Mouse (Mus musculus) forebrain, embryonic 11.5 days (tissue): Measurements from ENCODE around the gene Klf11. TPM values are rescaled to one million over a fixed set of nuclear protein-coding genes. Genes with fewer than 3 reads are reported as not detected.
"Not testable (repeated sequence)": the region's sequence is repeated elsewhere in the genome, so short reads cannot be mapped to it uniquely, and the experiment has no call there.

Source experiments
- ATAC-seq: fragments of 200-750 bp; cut with Nextera tagmentation; replicated peaks from 2 replicates; pipeline ENCODE4 v1.8.0; 2017; ENCODE audit warnings: moderate TSS enrichment; ENCODE audit not compliant: low FRiP score
- DNase-seq: peaks from one replicate; pipeline ENCODE4 v3.0.0-alpha.2; 2017; ENCODE audit warnings: low spot score
- H3K27ac ChIP-seq: fragments of 300-500 bp; sonication (generic); 2 replicates; pipeline ENCODE4 v1.5.1; 2014; ENCODE audit warnings: low read depth, low read length
- H3K27me3 ChIP-seq: fragments of 300-500 bp; sonication (generic); 2 replicates; pipeline ENCODE4 v1.6.1; 2014; ENCODE audit warnings: mild to moderate bottlenecking, low read length, mixed read lengths; ENCODE audit not compliant: control insufficient read depth, insufficient read depth
- H3K36me3 ChIP-seq: fragments of 300-500 bp; sonication (generic); 2 replicates; pipeline ENCODE4 v1.6.1; 2014; ENCODE audit warnings: mild to moderate bottlenecking, low read length, moderate library complexity, mixed read lengths; ENCODE audit not compliant: control insufficient read depth, insufficient read depth
- H3K4me1 ChIP-seq: fragments of 300-500 bp; sonication (generic); replicated peaks from 2 replicates; pipeline ENCODE4 v1.6.1; 2014; ENCODE audit warnings: low read length, mixed read lengths; ENCODE audit not compliant: control insufficient read depth, insufficient read depth
- H3K4me2 ChIP-seq: fragments of 300-500 bp; sonication (generic); 2 replicates; pipeline ENCODE4 v1.6.1; 2014; ENCODE audit warnings: low read depth, mild to moderate bottlenecking, low read length, moderate library complexity, mixed read lengths; ENCODE audit not compliant: severe bottlenecking
- H3K4me3 ChIP-seq: fragments of 300-500 bp; sonication (generic); 2 replicates; pipeline ENCODE4 v1.5.1; 2014; ENCODE audit warnings: low read depth, low read length
- H3K9ac ChIP-seq: fragments of 300-500 bp; sonication (generic); 2 replicates; pipeline ENCODE4 v1.6.1; 2014; ENCODE audit warnings: low read length
- H3K9me3 ChIP-seq: fragments of 300-500 bp; sonication (generic); 2 replicates; pipeline ENCODE4 v1.6.1; 2016; ENCODE audit warnings: low read length, mixed read lengths; ENCODE audit not compliant: control insufficient read depth
- WGBS: fragments of 180-500 bp; shearing (Covaris S2); extraction: QIAGEN DNeasy Blood & Tissue Kit; methylation state at CpG from one replicate; pipeline ENCODE4 v1.1.7; 2014; 5-methylcytosine and 5-hydroxymethylcytosine counted together
- polyA plus RNA-seq: library from polyadenylated mRNA; unstranded; fragments of >200 nt; fragmentation: Nextera tagmentation; extraction: Ambion mirVana; gene quantifications from 2 replicates; pipeline ENCODE4 v1.2.1, GENCODE M21; 2014

Gene Klf11
- polyA plus RNA-seq, 1 experiment from 2014 or later, result 13.1 TPM

DNA sequence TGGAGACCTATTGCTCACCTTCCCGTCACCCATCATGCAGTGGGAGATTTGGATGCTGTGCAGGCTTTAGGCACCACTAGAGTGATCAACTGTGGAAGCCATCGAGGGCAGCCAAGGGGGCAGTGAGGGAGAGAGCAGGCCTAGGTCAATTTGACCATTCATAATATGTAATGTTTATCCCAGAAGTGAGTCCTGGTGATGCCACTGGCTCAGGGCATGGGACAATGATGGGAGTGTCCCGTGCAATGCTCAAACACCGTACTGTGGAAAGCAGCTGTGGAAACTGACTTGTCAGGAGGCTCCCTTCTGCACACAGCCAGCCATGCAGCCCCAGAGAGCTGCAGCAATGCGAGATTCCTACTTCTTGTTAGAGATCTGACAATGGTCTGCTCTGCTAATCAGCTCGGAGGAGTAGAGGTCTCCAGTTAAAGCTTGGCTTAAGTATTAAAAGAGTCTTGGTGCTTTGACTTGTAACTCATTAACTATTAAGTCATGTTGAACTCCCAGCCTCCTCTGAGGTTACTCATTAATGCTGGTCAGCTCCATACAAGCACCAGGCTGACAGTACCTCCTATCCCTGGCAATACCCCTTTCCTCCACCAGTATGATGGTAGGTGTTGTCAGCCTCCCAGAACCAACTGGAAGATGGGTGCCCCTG, 35.1 kb downstream of the Klf11 start:
- DNase-seq (no peak), ATAC-seq (no peak)
- Histone ChIP-seq H3K27ac (no peak overlapping the region), H3K4me3 (no peak overlapping the region), H3K36me3 (no peaks in the 10 kb centered on the region), H3K9me3 (no peaks in the 10 kb centered on the region), H3K4me2 (no peak overlapping the region), H3K9ac (no peak overlapping the region), H3K27me3 (peaks cover 16% of the 10 kb centered on the region), H3K4me1 (no peaks in the 10 kb centered on the region)
- WGBS, result 76% methylated on average over 6 of the region's 6 CpGs

GRCm38 (mm10) chr12:24686696-24687346, 35.7 kb downstream of the Klf11 start:
- 76% methylated on average over 11 of the region's 11 CpGs for WGBS
- H3K36me3 ChIP-seq, result no peaks in the 10 kb centered on the region
- H3K9ac ChIP-seq, result no peak overlapping the region
- H3K4me1 ChIP-seq, result no peaks in the 10 kb centered on the region
- DNase-seq, result no peak
- H3K27ac ChIP-seq, result no peak overlapping the region
- H3K4me3 ChIP-seq, result no peak overlapping the region
- ATAC-seq, result no peak
- H3K4me2 ChIP-seq, result no peak overlapping the region
- H3K27me3 ChIP-seq, result peaks cover 9% of the 10 kb centered on the region
- H3K9me3 ChIP-seq, result no peaks in the 10 kb centered on the region

- Histone ChIP-seq H3K27me3 (no peaks in the 10 kb centered on the region), H3K36me3 (no peaks in the 10 kb centered on the region), H3K4me1 (no peaks in the 10 kb centered on the region), H3K9ac (no peak overlapping the region), H3K4me3 (no peak overlapping the region), H3K9me3 (no peaks in the 10 kb centered on the region), H3K27ac (no peak overlapping the region), H3K4me2 (no peak overlapping the region)
- WGBS, result 90% methylated on average over 3 of the region's 3 CpGs
- ATAC-seq (no peak), DNase-seq (no peak)
These were observed 39.3 kb downstream of the Klf11 start for GRCm38 (mm10) chr12:24690351-24690750.

GRCm38 (mm10) chr12:24696500-24697483, 45.7 kb downstream of the Klf11 start:
- Histone ChIP-seq H3K9ac (no peak overlapping the region), H3K36me3 (no peaks in the 10 kb centered on the region), H3K4me3 (no peak overlapping the region), H3K27me3 (no peaks in the 10 kb centered on the region), H3K4me2 (no peak overlapping the region), H3K4me1 (no peaks in the 10 kb centered on the region), H3K27ac (no peak overlapping the region), H3K9me3 (no peaks in the 10 kb centered on the region)
- ATAC-seq (peak; percentile 76), DNase-seq (peak; percentile 90)
- 45% methylated on average over 16 of the region's 16 CpGs for WGBS

DNA sequence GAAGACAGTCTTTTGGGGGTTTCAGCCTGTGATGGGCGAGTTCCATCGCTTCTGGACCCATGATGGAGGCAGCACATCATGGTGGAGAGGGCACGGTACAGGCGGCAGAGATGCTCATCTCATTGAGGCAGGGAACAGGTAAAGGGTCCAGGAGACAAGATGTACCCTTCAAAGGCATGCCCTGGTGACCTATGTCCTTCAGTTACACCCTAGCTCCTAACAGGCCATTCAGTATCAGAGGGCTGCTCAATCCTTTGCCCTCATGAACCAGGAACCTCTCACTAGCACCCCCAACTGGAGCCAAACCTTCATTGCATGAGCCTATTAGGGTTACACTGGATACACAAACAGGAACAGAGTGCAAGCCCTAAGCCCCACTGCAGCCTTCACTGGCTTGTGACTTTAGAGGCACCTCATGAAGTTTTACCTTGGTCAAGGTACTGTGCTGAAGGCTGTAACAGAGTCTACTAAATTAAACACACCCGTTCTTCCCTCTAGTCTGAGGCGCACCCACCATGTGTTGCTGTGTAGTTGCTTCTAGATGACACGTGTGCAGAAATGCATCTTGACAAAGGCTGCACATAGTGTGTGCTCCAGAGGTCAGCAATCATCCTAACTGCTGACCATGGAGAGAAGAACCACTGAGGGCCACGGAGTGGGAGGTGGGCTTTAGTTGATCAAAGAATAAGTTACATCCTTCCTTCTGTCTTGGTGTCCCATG, 46.6 kb downstream of the Klf11 start:
- DNase-seq (no peak), ATAC-seq (peak; percentile 18; the same call in 1 of the 2 replicates)
- no peaks in the 10 kb centered on the region for H3K27me3 ChIP-seq
- no peak overlapping the region for H3K27ac ChIP-seq
- H3K36me3 ChIP-seq, result no peaks in the 10 kb centered on the region
- no peaks in the 10 kb centered on the region for H3K9me3 ChIP-seq
- H3K4me1 ChIP-seq, result no peaks in the 10 kb centered on the region
- WGBS, result 63% methylated on average over 8 of the region's 8 CpGs
- no peak overlapping the region for H3K4me2 ChIP-seq
- no peak overlapping the region for H3K9ac ChIP-seq
- no peak overlapping the region for H3K4me3 ChIP-seq

DNA sequence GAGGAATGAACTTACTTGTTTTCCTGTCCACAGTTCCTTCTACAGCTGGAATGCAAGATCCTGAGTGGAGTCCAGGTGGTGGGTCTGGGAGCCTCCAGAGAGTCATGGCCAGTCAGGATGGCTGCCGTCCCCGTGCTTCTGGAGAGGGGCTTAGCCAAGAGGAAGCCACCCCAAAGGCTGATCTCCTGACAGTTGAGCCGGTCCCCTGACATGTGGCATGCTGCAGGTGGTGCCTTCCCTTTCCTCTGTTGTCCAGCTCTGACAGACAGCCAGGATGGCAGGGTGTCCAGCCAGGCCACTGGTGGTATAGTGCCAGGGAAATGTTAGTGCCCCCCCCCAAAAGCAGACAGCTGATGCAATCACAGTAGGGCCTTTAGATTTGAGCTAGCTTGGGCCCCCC, 47.4 kb downstream of the Klf11 start:
- Histone ChIP-seq H3K27me3 (no peaks in the 10 kb centered on the region), H3K9ac (no peak overlapping the region), H3K36me3 (no peaks in the 10 kb centered on the region), H3K4me3 (no peak overlapping the region), H3K4me1 (no peaks in the 10 kb centered on the region), H3K27ac (no peak overlapping the region), H3K4me2 (no peak overlapping the region), H3K9me3 (no peaks in the 10 kb centered on the region)
- WGBS, result 74% methylated on average over 3 of the region's 3 CpGs
- DNase-seq (no peak), ATAC-seq (no peak)

GRCm38 (mm10) chr12:24699578-24699977, 48.5 kb downstream of the Klf11 start:
- no peaks in the 10 kb centered on the region for H3K4me1 ChIP-seq
- no peak overlapping the region for H3K4me3 ChIP-seq
- H3K27me3 ChIP-seq, result no peaks in the 10 kb centered on the region
- no peak overlapping the region for H3K27ac ChIP-seq
- H3K4me2 ChIP-seq, result no peak overlapping the region
- no peaks in the 10 kb centered on the region for H3K36me3 ChIP-seq
- no peak overlapping the region for H3K9ac ChIP-seq
- ATAC-seq (no peak), DNase-seq (no peak)
- WGBS, result 79% methylated on average over 10 of the region's 10 CpGs
- H3K9me3 ChIP-seq, result no peaks in the 10 kb centered on the region

DNA sequence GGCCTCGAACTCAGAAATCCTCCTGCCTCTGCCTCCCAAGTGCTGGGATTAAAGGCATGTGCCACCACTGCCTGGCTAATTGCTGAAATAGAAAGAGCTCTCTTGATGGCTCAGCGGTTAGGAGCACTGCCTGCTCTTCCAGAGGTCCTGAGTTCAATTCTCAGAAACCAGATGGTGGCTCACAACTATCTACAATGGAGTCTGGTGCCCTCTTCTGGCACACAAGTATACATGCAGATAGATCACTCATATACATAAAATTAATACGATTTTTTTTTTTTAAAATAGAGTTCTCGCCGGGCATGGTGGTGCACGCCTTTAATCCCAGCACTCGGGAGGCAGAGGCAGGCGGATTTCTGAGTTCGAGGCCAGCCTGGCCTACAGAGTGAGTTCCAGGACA, 50.5 kb downstream of the Klf11 start:
- H3K9ac ChIP-seq, result not testable (repeated sequence)
- 85% methylated on average over 9 of the region's 9 CpGs for WGBS

More for the DNA sequence above, 50.5 kb downstream of the Klf11 start:
- ATAC-seq, DNase-seq, H3K9me3 ChIP-seq, H3K4me2 ChIP-seq, H3K4me1 ChIP-seq, H3K4me3 ChIP-seq, H3K27me3 ChIP-seq, H3K36me3 ChIP-seq, H3K27ac ChIP-seq: not testable (repeated sequence)
